Mouse (Mus musculus) intestine, embryonic 14.5 days (tissue): ENCODE measurements around the gene Snap29. TPM values are rescaled to one million over a fixed set of nuclear protein-coding genes. Genes with fewer than 3 reads are reported as not detected.

ENCODE experiments used
- ATAC-seq: fragments of 200-750 bp; cut with Nextera tagmentation; replicated peaks from 2 replicates; pipeline ENCODE4 v1.8.0; 2017; ENCODE audit warnings: low read depth, moderate number of reproducible peaks, moderate TSS enrichment, moderate library complexity; ENCODE audit not compliant: low FRiP score, low TSS enrichment
- DNase-seq: peaks from one replicate; pipeline ENCODE4 v3.0.0-alpha.2; 2018; ENCODE audit warnings: low spot score
- H3K27ac ChIP-seq: fragments of 300-500 bp; sonication (generic); 2 replicates; pipeline ENCODE4 v1.5.1; 2014; ENCODE audit warnings: low read depth, mild to moderate bottlenecking, control low read depth
- H3K27me3 ChIP-seq: fragments of 300-500 bp; sonication (generic); replicated peaks from 2 replicates; pipeline ENCODE4 v1.6.1; 2014; ENCODE audit warnings: low read length, control low read depth; ENCODE audit not compliant: control insufficient read depth, insufficient read depth
- H3K36me3 ChIP-seq: fragments of 300-500 bp; sonication (generic); 2 replicates; pipeline ENCODE4 v1.6.1; 2014; ENCODE audit warnings: low read length, control low read depth; ENCODE audit not compliant: control insufficient read depth, insufficient read depth
- H3K4me1 ChIP-seq: fragments of 300-500 bp; sonication (generic); replicated peaks from 2 replicates; pipeline ENCODE4 v1.6.1; 2014; ENCODE audit warnings: low read length, control low read depth, mixed read lengths; ENCODE audit not compliant: control insufficient read depth, insufficient read depth
- H3K4me2 ChIP-seq: fragments of 300-500 bp; sonication (generic); 2 replicates; pipeline ENCODE4 v1.6.1; 2014; ENCODE audit warnings: low read length
- H3K4me3 ChIP-seq: fragments of 300-500 bp; sonication (generic); 2 replicates; pipeline ENCODE4 v1.5.1; 2014; ENCODE audit warnings: low read depth, low read length, control low read depth, mixed read lengths
- H3K9ac ChIP-seq: fragments of 300-500 bp; sonication (generic); 2 replicates; pipeline ENCODE4 v1.6.1; 2014; ENCODE audit warnings: mild to moderate bottlenecking, low read length
- H3K9me3 ChIP-seq: fragments of 300-500 bp; sonication (generic); 2 replicates; pipeline ENCODE4 v1.6.1; 2016; ENCODE audit warnings: low read length, control low read depth; ENCODE audit not compliant: control insufficient read depth
- WGBS: fragments of 180-500 bp; shearing (Covaris S2); extraction: QIAGEN DNeasy Blood & Tissue Kit; methylation state at CpG from one replicate; pipeline ENCODE4 v1.1.7; 2014; 5-methylcytosine and 5-hydroxymethylcytosine counted together
- polyA plus RNA-seq: library from polyadenylated mRNA; unstranded; fragments of >200 nt; fragmentation: Nextera tagmentation; extraction: Ambion mirVana; gene quantifications from 2 replicates; pipeline ENCODE4 v1.2.1, GENCODE M21; 2014

Snap29 gene
- polyA plus RNA-seq, result 6.0 and 6.5 TPM in 2 replicates

GRCm38 (mm10) chr16:17405736-17406443, at the start of gene Snap29, which contains the start of gene Pi4ka:
Gene Snap29, plus strand, starts transcription at chr16:17405986.
Gene Pi4ka, minus strand, starts transcription at chr16:17406314.
- H3K4me1 ChIP-seq, result peaks cover 17% of the 10 kb centered on the region
- H3K27ac ChIP-seq, result peak within 1 kb of the TSS; percentile 62; the same call in 1 of the 2 replicates
- H3K36me3 ChIP-seq, result peaks cover 5% of the 10 kb centered on the region; the same call in 1 of the 2 replicates
- H3K27me3 ChIP-seq, result no peaks in the 10 kb centered on the region
- H3K4me2 ChIP-seq, result peak within 1 kb of the TSS; percentile 82
- ATAC-seq (peak; percentile 97), DNase-seq (peak; percentile 100)
- H3K9me3 ChIP-seq, result no peaks in the 10 kb centered on the region
- peak within 1 kb of the TSS; percentile 70 for H3K4me3 ChIP-seq
- WGBS, result under 1% methylated on average over 55 of the region's 69 CpGs
- peak within 1 kb of the TSS; percentile 65 for H3K9ac ChIP-seq

- DNase-seq, result no peak
- H3K36me3 ChIP-seq, result peaks cover 54% of the 10 kb centered on the region
- H3K27me3 ChIP-seq, result no peaks in the 10 kb centered on the region
- H3K4me1 ChIP-seq, result no peaks in the 10 kb centered on the region
- no peak overlapping the region for H3K27ac ChIP-seq
- WGBS, result 89% methylated on average over 6 of the region's 6 CpGs
- H3K9ac ChIP-seq, result no peak overlapping the region
- H3K9me3 ChIP-seq, result no peaks in the 10 kb centered on the region
- no peak overlapping the region for H3K4me3 ChIP-seq
- ATAC-seq, result no peak
- no peak overlapping the region for H3K4me2 ChIP-seq
Measured at GRCm38 (mm10) chr16:17356031-17356430, 49.8 kb upstream of the Snap29 start.

- Histone ChIP-seq H3K9me3 (no peaks in the 10 kb centered on the region), H3K27ac (no peak overlapping the region), H3K4me3 (no peak overlapping the region), H3K36me3 (peaks cover 35% of the 10 kb centered on the region), H3K4me1 (no peaks in the 10 kb centered on the region), H3K27me3 (no peaks in the 10 kb centered on the region), H3K4me2 (no peak overlapping the region), H3K9ac (no peak overlapping the region)
- no peak for DNase-seq
- no peak for ATAC-seq
- 89% methylated on average over 4 of the region's 4 CpGs for WGBS
Measured at GRCm38 (mm10) chr16:17358787-17359186, 47.0 kb upstream of the Snap29 start.

GRCm38 (mm10) chr16:17382306-17382705, 23.5 kb upstream of the Snap29 start:
- DNase-seq (no peak), ATAC-seq (no peak)
- no peaks in the 10 kb centered on the region for H3K4me1 ChIP-seq
- H3K27me3 ChIP-seq, result no peaks in the 10 kb centered on the region
- no peak overlapping the region for H3K4me2 ChIP-seq
- peaks cover 35% of the 10 kb centered on the region for H3K36me3 ChIP-seq
- H3K9me3 ChIP-seq, result no peaks in the 10 kb centered on the region
- no peak overlapping the region for H3K4me3 ChIP-seq
- WGBS, result 90% methylated on average over 4 of the region's 4 CpGs
- no peak overlapping the region for H3K27ac ChIP-seq
- H3K9ac ChIP-seq, result no peak overlapping the region

- Histone ChIP-seq H3K36me3 (peaks cover 32% of the 10 kb centered on the region), H3K27ac (no peak overlapping the region), H3K27me3 (no peaks in the 10 kb centered on the region), H3K9me3 (no peaks in the 10 kb centered on the region), H3K4me1 (no peaks in the 10 kb centered on the region), H3K4me3 (no peak overlapping the region), H3K9ac (no peak overlapping the region), H3K4me2 (no peak overlapping the region)
- WGBS, result 90% methylated on average over 2 of the region's 2 CpGs
- DNase-seq (no peak), ATAC-seq (no peak)
Measured at GRCm38 (mm10) chr16:17383594-17384326, 22.0 kb upstream of the Snap29 start.

GRCm38 (mm10) chr16:17392784-17393183, 13.0 kb upstream of the Snap29 start:
- no peak for DNase-seq
- 61% methylated on average over 4 of the region's 4 CpGs for WGBS
- Histone ChIP-seq H3K4me2 (no peak overlapping the region), H3K36me3 (peaks cover 5% of the 10 kb centered on the region; the same call in 1 of the 2 replicates), H3K27ac (no peak overlapping the region), H3K4me3 (no peak overlapping the region), H3K9ac (no peak overlapping the region), H3K9me3 (0 out of 2 replicates have a peak, but pooled peaks cover 5% of the 10 kb centered on the region), H3K4me1 (no peaks in the 10 kb centered on the region), H3K27me3 (no peaks in the 10 kb centered on the region)
- no peak for ATAC-seq

GRCm38 (mm10) chr16:17402855-17403254, 2.9 kb upstream of the Snap29 start:
- ATAC-seq (no peak), DNase-seq (peak; percentile 54)
- no peak overlapping the region for H3K9ac ChIP-seq
- peaks cover 5% of the 10 kb centered on the region; the same call in 1 of the 2 replicates for H3K36me3 ChIP-seq
- H3K9me3 ChIP-seq, result no peaks in the 10 kb centered on the region
- no peaks in the 10 kb centered on the region for H3K27me3 ChIP-seq
- H3K4me1 ChIP-seq, result peaks cover 12% of the 10 kb centered on the region
- H3K4me2 ChIP-seq, result no peak overlapping the region
- no peak overlapping the region for H3K4me3 ChIP-seq
- WGBS, result 82% methylated on average over 1 of the region's 1 CpGs
- H3K27ac ChIP-seq, result no peak overlapping the region

- ATAC-seq, result peak; percentile 83
- DNase-seq, result no peak
- Histone ChIP-seq H3K9ac (peak overlapping the region; percentile 65), H3K4me3 (peak overlapping the region; percentile 70), H3K9me3 (no peaks in the 10 kb centered on the region), H3K36me3 (peaks cover 5% of the 10 kb centered on the region; the same call in 1 of the 2 replicates), H3K27ac (peak overlapping the region; percentile 62; the same call in 1 of the 2 replicates), H3K27me3 (no peaks in the 10 kb centered on the region), H3K4me1 (peaks cover 17% of the 10 kb centered on the region), H3K4me2 (peak overlapping the region; percentile 82)
- WGBS, result 0% methylated on average over 20 of the region's 22 CpGs
Measured at GRCm38 (mm10) chr16:17405271-17405696, 502 bp upstream of the Snap29 start.
